Mouse (Mus musculus): Measurements from ENCODE around the gene Rinl. TPM values are rescaled to one million over a fixed set of nuclear protein-coding genes. Genes with fewer than 3 reads are reported as not detected.

Gene Rinl
- polyA plus RNA-seq (2012; rRNA removed; ENCODE audit: low replicate concordance) = 17.7 and 28.4 TPM in 2 replicates

GRCm38 (mm10) chr7:28788307-28789195 lies at the start of gene Rinl:
Rinl (plus strand) TSS chr7:28788969.

GRCm38 (mm10) chr7:28741709-28742438 lies 46.9 kb upstream of the Rinl start, which contains the start of the genes Mrps12 and Sars2:
Mrps12 (minus strand) TSS chr7:28741820.
Sars2 (plus strand) TSS chr7:28741992.

GRCm38 (mm10) chr7:28756079-28756478 lies 32.7 kb upstream of the Rinl start, which contains the start of gene Ccer2:
Ccer2 (plus strand) TSS chr7:28756174.

GRCm38 (mm10) chr7:28766173-28766879 lies 22.4 kb upstream of the Rinl start, which contains the start of gene Sirt2:
Sirt2 (plus strand) TSS chr7:28766735.

GRCm38 (mm10) chr7:28767462-28767965 lies 21.3 kb upstream of the Rinl start, which contains the start of gene Nfkbib:
Nfkbib (minus strand) TSS chr7:28767512.

GRCm38 (mm10) chr7:28808221-28808941 lies 19.6 kb downstream of the Rinl start, which contains the start of gene Hnrnpl:
Hnrnpl (plus strand) TSS chr7:28808541.

GRCm38 (mm10) chr7:28824941-28825685 lies 36.3 kb downstream of the Rinl start, which contains the start of gene Ech1:
Ech1 (plus strand) TSS chr7:28825217.

GRCm38 (mm10) chr7:28833723-28834347 lies 45.1 kb downstream of the Rinl start, which contains the start of gene Lgals4:
Lgals4 (plus strand) TSS chr7:28833854.

Other genes with a start within 250 kb of the Rinl start
- 0.91 TPM in 1 of 2 replicates, not detected in the other for gene Sycn, start 248.1 kb upstream of the Rinl start, polyA plus RNA-seq (2012; rRNA removed; ENCODE audit: low replicate concordance)
- 1.0 and 2.2 TPM in 2 replicates for gene Nccrp1, start 241.7 kb upstream of the Rinl start, polyA plus RNA-seq (2012; rRNA removed; ENCODE audit: low replicate concordance)
- gene Samd4b, start 190.8 kb upstream of the Rinl start, polyA plus RNA-seq (2012; rRNA removed; ENCODE audit: low replicate concordance) = 94.8 and 122 TPM in 2 replicates
- gene Pak4, start 190.8 kb upstream of the Rinl start, polyA plus RNA-seq (2012; rRNA removed; ENCODE audit: low replicate concordance) = 17.6 and 40.2 TPM in 2 replicates
- 1.3 TPM in 1 of 2 replicates, not detected in the other for gene Acp7, start 157.6 kb upstream of the Rinl start, polyA plus RNA-seq (2012; rRNA removed; ENCODE audit: low replicate concordance)
- gene Fbxo27, start 96.1 kb upstream of the Rinl start, polyA plus RNA-seq (2012; rRNA removed; ENCODE audit: low replicate concordance) = 12.5 and 18.3 TPM in 2 replicates
- 4.6 and 7.5 TPM in 2 replicates for gene Fbxo17, start 72.2 kb upstream of the Rinl start, polyA plus RNA-seq (2012; rRNA removed; ENCODE audit: low replicate concordance)
- gene Mrps12, start 47.1 kb upstream of the Rinl start, polyA plus RNA-seq (2012; rRNA removed; ENCODE audit: low replicate concordance) = 47.7 and 130 TPM in 2 replicates
- 25.3 and 32.9 TPM in 2 replicates for gene Sars2, start 47.0 kb upstream of the Rinl start, polyA plus RNA-seq (2012; rRNA removed; ENCODE audit: low replicate concordance)
- gene Ccer2, start 32.8 kb upstream of the Rinl start, polyA plus RNA-seq (2012; rRNA removed; ENCODE audit: low replicate concordance) = not detected in 2 replicates
- 79.4 and 91.0 TPM in 2 replicates for gene Sirt2, start 22.2 kb upstream of the Rinl start, polyA plus RNA-seq (2012; rRNA removed; ENCODE audit: low replicate concordance)
- 34.4 and 86.5 TPM in 2 replicates for gene Nfkbib, start 21.5 kb upstream of the Rinl start, polyA plus RNA-seq (2012; rRNA removed; ENCODE audit: low replicate concordance)
- gene Hnrnpl, start 19.6 kb downstream of the Rinl start, polyA plus RNA-seq (2012; rRNA removed; ENCODE audit: low replicate concordance) = 175 and 340 TPM in 2 replicates
- 446 and 756 TPM in 2 replicates for gene Ech1, start 36.2 kb downstream of the Rinl start, polyA plus RNA-seq (2012; rRNA removed; ENCODE audit: low replicate concordance)
- 26.0 and 45.3 TPM in 2 replicates for gene Lgals4, start 44.9 kb downstream of the Rinl start, polyA plus RNA-seq (2012; rRNA removed; ENCODE audit: low replicate concordance)
- 41.0 and 66.0 TPM in 2 replicates for gene Lgals7, start 74.9 kb downstream of the Rinl start, polyA plus RNA-seq (2012; rRNA removed; ENCODE audit: low replicate concordance)
- gene Capn12, start 92.5 kb downstream of the Rinl start, polyA plus RNA-seq (2012; rRNA removed; ENCODE audit: low replicate concordance) = 0.96 and 1.6 TPM in 2 replicates
- 254 and 325 TPM in 2 replicates for gene Actn4, start 173.4 kb downstream of the Rinl start, polyA plus RNA-seq (2012; rRNA removed; ENCODE audit: low replicate concordance)
- 210 and 305 TPM in 2 replicates for gene Eif3k, start 192.9 kb downstream of the Rinl start, polyA plus RNA-seq (2012; rRNA removed; ENCODE audit: low replicate concordance)
- gene Map4k1, start 193.1 kb downstream of the Rinl start, polyA plus RNA-seq (2012; rRNA removed; ENCODE audit: low replicate concordance) = 39.4 and 98.8 TPM in 2 replicates

Measured in mammary gland, adult 2 months (tissue).